Mouse (Mus musculus): ENCODE measurements at regions not wholly inside any gene's neighbourhood (a gene's known extent, or its start where the extent isn't known, plus 50 kb on each side); places are given as distances from the start of the nearest gene placed in this dataset.

- no peaks in the 10 kb centered on the region for H3K27me3 ChIP-seq
- in situ Hi-C loops (cut with MboI; ENCODE audit: low pct_unique_long_range_greater_than_20kb): no loop called here
- TF ChIP-seq CTCF (IDR thresholded peaks at IDR 0.05): no peak
- CTCF ChIA-PET: no interaction called here
- DNase-seq (ENCODE audit: low read depth, low spot score) (no peak), ATAC-seq (no peak)
- POLR2A ChIA-PET: no interaction called here
Measured at GRCm38 (mm10) chr10:71646071-71646470, 298.5 kb downstream of the Ipmk start.

- H3K27me3 ChIP-seq: no peaks in the 10 kb centered on the region
- TF ChIP-seq CTCF (IDR thresholded peaks at IDR 0.05): no peak
- ATAC-seq (no peak), DNase-seq (ENCODE audit: low read depth, low spot score) (no peak)
- in situ Hi-C loops (cut with MboI; ENCODE audit: low pct_unique_long_range_greater_than_20kb): no loop called here
- CTCF ChIA-PET: no interaction called here
- POLR2A ChIA-PET: no interaction called here
Measured at GRCm38 (mm10) chr10:71657525-71657924, 310.0 kb downstream of the Ipmk start.

DNA sequence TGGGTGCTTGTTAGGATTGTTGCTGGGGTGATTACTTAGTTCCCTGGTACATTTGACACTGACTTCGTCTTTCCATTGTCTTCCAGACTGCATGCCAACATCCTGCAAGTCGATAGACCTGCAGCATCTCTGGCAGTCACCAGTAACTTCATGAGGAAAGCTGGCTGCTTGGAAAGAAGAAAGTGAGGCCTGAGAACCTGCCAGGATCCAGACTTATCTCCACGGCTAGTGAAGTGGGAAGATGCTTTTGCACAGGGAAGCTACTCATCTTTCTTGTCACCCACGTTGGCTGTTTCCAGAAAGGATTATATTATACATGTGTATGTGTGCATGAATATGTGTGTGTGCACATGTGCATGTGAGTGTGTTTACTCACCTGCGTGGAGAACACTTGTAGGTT lies 316.0 kb downstream of the Ipmk start:
- in situ Hi-C loops (cut with MboI; ENCODE audit: low pct_unique_long_range_greater_than_20kb): no loop called here
- ATAC-seq: no peak

DNA sequence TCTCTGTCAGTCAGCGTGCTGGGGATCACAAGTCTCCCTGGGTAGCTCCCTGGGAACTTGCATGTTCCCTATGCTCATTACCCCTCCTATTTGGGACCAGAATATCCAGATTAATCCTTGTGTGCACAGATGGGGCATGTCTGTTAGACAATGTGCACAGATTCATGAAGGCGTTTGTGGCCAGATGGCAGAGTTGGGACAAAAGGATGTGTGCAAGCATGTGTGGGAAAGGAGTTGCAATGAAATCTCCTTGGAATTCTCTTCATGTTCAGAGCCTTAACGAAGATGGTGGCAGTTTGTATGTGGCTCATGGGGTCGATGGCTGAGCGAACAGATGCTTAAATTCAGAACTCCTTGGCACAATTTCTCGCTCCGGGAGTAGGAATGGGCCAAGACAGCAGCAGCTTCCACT lies 319.6 kb downstream of the Ipmk start:
- ChIA-PET POLR2A (interaction anchor here (0.6 kb wide), 1 partner anchor 702 kb away, joined by 3 read pairs; no protein-coding TSS in a partner anchor), CTCF (no interaction called here)
- in situ Hi-C loops (cut with MboI; ENCODE audit: low pct_unique_long_range_greater_than_20kb): no loop called here
- no peak for TF ChIP-seq CTCF (IDR thresholded peaks at IDR 0.05)
- DNase-seq (ENCODE audit: low read depth, low spot score): no peak
- H3K27me3 ChIP-seq: no peaks in the 10 kb centered on the region
- no peak for ATAC-seq

More for the DNA sequence above, 316.0 kb downstream of the Ipmk start:
- POLR2A ChIA-PET: no interaction called here
- no peak for TF ChIP-seq CTCF (IDR thresholded peaks at IDR 0.05)
- DNase-seq (ENCODE audit: low read depth, low spot score): no peak
- CTCF ChIA-PET: no interaction called here
- H3K27me3 ChIP-seq: no peaks in the 10 kb centered on the region

- CTCF ChIA-PET: no interaction called here
- POLR2A ChIA-PET: no interaction called here
- DNase-seq (ENCODE audit: low read depth, low spot score): no peak
- in situ Hi-C loops (cut with MboI; ENCODE audit: low pct_unique_long_range_greater_than_20kb): no loop called here
- no peak for ATAC-seq
- TF ChIP-seq CTCF (IDR thresholded peaks at IDR 0.05): no peak
- H3K27me3 ChIP-seq: no peaks in the 10 kb centered on the region
Measured at GRCm38 (mm10) chr10:71679240-71679639, 331.7 kb downstream of the Ipmk start.

- POLR2A ChIA-PET: no interaction called here
- DNase-seq (ENCODE audit: low read depth, low spot score) (no peak), ATAC-seq (no peak)
- no peaks in the 10 kb centered on the region for H3K27me3 ChIP-seq
- CTCF ChIA-PET: no interaction called here
- in situ Hi-C loops (cut with MboI; ENCODE audit: low pct_unique_long_range_greater_than_20kb): no loop called here
- no peak for TF ChIP-seq CTCF (IDR thresholded peaks at IDR 0.05)
Measured at GRCm38 (mm10) chr10:71713456-71713855, 365.9 kb downstream of the Ipmk start.

DNA sequence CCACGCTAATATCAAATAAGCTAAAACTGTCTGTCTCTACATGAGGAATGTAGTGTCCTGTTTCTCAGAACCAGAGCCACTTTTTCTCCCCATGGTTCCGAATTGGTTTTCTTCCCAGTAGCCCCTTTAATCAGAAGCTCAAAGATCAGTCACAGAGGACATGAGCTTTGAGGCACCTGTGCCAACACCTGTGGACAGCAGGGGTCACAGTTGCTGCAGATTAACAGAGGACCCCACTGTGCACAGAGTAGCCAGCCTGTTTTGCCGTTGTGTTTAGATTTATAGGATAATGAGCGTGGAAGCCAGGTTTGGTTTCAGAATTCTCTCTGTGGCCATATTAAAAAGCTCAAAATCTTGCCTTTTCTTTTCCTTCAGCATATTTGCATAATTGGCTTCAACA lies 380.2 kb downstream of the Ipmk start:
- TF ChIP-seq CTCF (IDR thresholded peaks at IDR 0.05): no peak
- ATAC-seq (no peak), DNase-seq (ENCODE audit: low read depth, low spot score) (no peak)
- in situ Hi-C loops (cut with MboI; ENCODE audit: low pct_unique_long_range_greater_than_20kb): no loop called here
- ChIA-PET CTCF (no interaction called here), POLR2A (no interaction called here)
- H3K27me3 ChIP-seq: no peaks in the 10 kb centered on the region

DNA sequence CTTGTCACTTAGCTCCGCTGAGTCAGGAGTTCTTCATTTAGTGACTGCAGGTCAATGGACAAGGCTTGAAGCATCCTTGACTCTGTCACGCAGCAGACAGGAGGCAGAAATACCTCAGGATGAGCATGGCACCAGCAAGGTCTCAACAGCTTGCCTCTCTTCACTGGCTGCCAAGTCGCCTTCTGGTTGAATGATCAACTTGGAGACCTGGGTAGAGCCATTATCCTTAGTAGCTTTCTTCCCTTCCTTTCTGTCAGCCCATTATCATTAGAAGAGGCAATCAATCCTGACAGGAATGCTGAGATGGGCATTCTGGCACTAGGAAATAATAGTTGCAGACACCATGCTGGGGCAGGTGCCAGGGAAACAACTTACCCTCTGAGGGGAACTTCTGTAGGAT lies 386.3 kb downstream of the Ipmk start:
- in situ Hi-C loops (cut with MboI; ENCODE audit: low pct_unique_long_range_greater_than_20kb): no loop called here
- H3K27me3 ChIP-seq: no peaks in the 10 kb centered on the region
- DNase-seq (ENCODE audit: low read depth, low spot score) (no peak), ATAC-seq (no peak)
- ChIA-PET CTCF (no interaction called here), POLR2A (interaction anchor here (0.6 kb wide), 1 partner anchor 327 kb away, joined by 3 read pairs; no protein-coding TSS in a partner anchor)
- TF ChIP-seq CTCF (IDR thresholded peaks at IDR 0.05): no peak

DNA sequence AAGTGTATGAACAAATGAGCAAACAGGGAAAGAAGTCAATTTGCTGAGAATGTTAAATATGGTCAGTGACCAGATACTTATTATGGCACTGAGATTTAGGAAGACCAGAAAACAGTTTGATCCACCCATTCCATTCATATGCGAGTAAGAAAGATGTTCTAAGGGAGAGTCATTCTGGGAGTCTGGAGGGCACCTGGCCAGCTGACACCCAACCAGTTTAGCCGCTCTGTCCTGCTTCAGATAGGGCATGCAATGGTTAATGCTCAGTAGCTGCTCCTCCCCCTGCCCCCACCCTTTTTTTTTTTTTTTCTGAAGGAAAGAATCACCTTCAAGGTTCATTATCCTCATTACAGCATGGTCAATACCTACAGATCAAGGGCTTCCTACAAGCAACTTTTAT lies 386.9 kb downstream of the Ipmk start:
- ATAC-seq: no peak
- POLR2A ChIA-PET: interaction anchor here (0.6 kb wide), 1 partner anchor 327 kb away, joined by 3 read pairs; no protein-coding TSS in a partner anchor
- no peak for TF ChIP-seq CTCF (IDR thresholded peaks at IDR 0.05)
- no peak for DNase-seq (ENCODE audit: low read depth, low spot score)
- CTCF ChIA-PET: no interaction called here
- in situ Hi-C loops (cut with MboI; ENCODE audit: low pct_unique_long_range_greater_than_20kb): no loop called here
- no peaks in the 10 kb centered on the region for H3K27me3 ChIP-seq

DNA sequence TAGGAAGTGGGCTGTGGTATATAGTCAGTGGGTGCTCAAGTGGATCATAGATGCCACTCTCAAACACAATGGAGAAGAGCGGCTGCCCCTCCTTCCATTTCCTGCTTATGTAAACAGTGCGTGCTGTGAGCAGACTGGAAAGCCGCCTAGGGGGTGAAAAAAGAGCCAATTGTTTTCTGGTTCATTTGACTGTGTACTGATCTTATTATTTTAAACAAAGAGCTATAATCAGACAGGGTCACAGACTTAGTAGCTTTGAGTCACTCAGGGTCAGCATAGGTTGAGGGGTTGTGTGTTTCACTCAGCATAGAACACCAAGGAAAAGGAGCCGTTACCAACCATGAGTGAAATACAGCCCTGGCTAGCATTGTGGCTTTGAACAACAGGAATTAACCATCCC lies 390.7 kb downstream of the Ipmk start:
- no peak for DNase-seq (ENCODE audit: low read depth, low spot score)
- H3K27me3 ChIP-seq: no peaks in the 10 kb centered on the region
- ChIA-PET CTCF (no interaction called here), POLR2A (no interaction called here)
- no peak for TF ChIP-seq CTCF (IDR thresholded peaks at IDR 0.05)
- no peak for ATAC-seq
- in situ Hi-C loops (cut with MboI; ENCODE audit: low pct_unique_long_range_greater_than_20kb): no loop called here

DNA sequence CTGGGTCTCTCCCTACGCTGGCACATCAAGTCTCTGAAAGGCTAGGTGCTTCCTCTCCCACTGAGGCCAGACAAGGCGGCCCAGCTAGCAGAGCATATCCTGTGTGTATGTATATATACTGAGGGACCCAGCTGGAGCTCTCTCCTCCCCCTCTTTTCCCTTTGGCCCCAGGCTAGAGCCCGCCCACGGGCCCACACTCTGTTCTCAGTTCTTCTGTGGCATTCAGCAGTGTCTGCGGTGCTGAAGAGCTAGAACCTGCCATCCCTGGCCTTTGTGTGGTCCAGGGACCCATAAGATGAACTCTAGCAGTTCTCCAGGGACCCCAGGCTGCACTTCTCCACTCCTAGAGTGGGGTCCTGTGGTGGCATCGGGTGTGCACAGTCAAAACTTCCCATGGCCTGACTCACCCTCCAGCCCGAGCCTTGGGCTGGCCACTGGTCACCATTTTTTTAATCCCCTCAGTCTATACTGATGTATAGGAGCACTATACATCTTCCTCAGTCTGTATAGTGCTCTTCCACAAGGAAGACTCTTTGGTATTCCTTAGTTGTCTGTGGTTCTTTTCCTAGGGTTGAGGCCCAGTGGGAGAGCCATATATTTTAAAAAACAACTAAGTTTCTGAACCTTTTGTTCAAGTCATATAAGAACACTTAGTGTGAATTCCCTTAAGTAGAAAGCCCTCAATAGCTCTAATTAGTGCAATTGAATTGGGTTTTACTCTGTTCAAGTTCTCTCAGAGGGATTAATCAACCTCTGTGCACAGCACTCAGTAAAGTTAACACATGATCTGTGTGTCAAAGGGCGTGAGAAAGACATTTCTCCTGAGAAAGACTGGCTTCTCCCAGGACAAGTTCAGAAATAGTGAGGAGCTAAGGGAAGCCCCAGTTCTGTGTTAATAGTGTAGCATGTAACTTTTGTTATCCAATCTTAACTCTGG lies 401.3 kb downstream of the Ipmk start:
- in situ Hi-C loops (cut with MboI; ENCODE audit: low pct_unique_long_range_greater_than_20kb): no loop called here
- POLR2A ChIA-PET: no interaction called here
- ATAC-seq: no peak

More for the DNA sequence above, 401.3 kb downstream of the Ipmk start:
- CTCF ChIA-PET: no interaction called here
- H3K27me3 ChIP-seq: peaks cover 2% of the 10 kb centered on the region
- no peak for TF ChIP-seq CTCF (IDR thresholded peaks at IDR 0.05)
- no peak for DNase-seq (ENCODE audit: low read depth, low spot score)
